ENCODE assay signal across 8 mouse cellular contexts in the genomic region with DNA sequence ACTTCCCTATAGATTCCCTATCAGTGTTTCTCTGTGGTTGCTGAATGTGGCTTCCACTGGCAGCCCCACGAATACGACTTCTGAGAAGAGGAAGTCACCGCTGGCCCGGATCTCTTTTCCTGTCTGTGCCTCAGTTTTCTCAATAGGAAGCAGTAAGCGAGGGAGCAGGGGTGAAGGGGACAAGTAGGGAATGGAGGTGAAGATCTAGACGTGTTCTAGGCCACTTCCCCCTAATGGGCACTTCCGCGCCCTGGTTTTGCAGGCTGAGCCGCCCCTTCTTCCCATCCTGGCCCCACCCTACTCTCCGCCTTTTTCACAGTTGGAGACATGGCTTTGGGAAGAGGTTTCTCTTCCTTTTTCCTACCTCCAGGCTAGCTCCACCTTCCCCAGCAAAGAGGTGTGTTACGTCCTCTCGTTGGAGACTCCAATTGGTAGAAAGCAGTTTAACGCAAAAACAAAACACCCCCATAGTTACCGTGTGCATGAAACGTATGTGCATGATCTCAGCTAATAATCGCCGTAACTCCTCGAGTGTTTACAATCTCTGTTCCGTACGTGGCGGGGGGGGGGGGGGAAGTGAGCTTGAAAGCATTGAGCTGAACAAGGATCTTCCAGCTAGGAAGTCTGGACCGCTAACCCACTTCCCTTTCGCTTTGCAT. TPM values are rescaled to one million over a fixed set of nuclear protein-coding genes. Genes with fewer than 3 reads are reported as not detected.
A peak's percentile ranks its signal among the peaks of the same experiment; 100 is the strongest.
DNase-seq lines count a peak whose midpoint lies in the region; ATAC-seq and TF ChIP-seq lines count a peak whose summit lies in the region.

No protein-coding gene starts in this region.

- H3K4me2 ChIP-seq in forebrain, embryonic 13.5 days, result peak overlapping the region; percentile 83
- peak overlapping the region; percentile 76 for H3K4me2 ChIP-seq in hindbrain, embryonic 13.5 days
- H3K4me2 ChIP-seq in limb, embryonic 15.5 days, result peak overlapping the region; percentile 97
- peak overlapping the region; percentile 88 for H3K4me2 ChIP-seq in midbrain, embryonic 15.5 days

- WGBS in forebrain, embryonic 13.5 days, result 11% methylated on average over 23 of the region's 23 CpGs
- 9% methylated on average over 23 of the region's 23 CpGs for WGBS in hindbrain, embryonic 13.5 days
- WGBS in limb, embryonic 15.5 days, result 3% methylated on average over 23 of the region's 23 CpGs
- 12% methylated on average over 23 of the region's 23 CpGs for WGBS in midbrain, embryonic 15.5 days

- no peaks in the 10 kb centered on the region for H3K9me3 ChIP-seq in forebrain, embryonic 13.5 days (replicated peaks)
- no peaks in the 10 kb centered on the region for H3K9me3 ChIP-seq in hindbrain, embryonic 13.5 days
- no peaks in the 10 kb centered on the region for H3K9me3 ChIP-seq in limb, embryonic 15.5 days
- H3K9me3 ChIP-seq in midbrain, embryonic 15.5 days, result no peaks in the 10 kb centered on the region

- no peak for TF ChIP-seq CTCF in left cerebral cortex, adult 2 months (IDR thresholded peaks at IDR 0.05)

- peak overlapping the region; percentile 100 for H3K27ac ChIP-seq in left cerebral cortex, adult 2 months
- peak overlapping the region; percentile 94 for H3K27ac ChIP-seq in forebrain, embryonic 13.5 days
- peak overlapping the region; percentile 85 for H3K27ac ChIP-seq in hindbrain, embryonic 13.5 days
- peak overlapping the region; percentile 95 for H3K27ac ChIP-seq in limb, embryonic 15.5 days
- H3K27ac ChIP-seq in midbrain, embryonic 15.5 days, result peak overlapping the region; percentile 73

- intact Hi-C loops in left cerebral cortex, adult 2 months (cut with DNase I), result loop anchor here (5.0 kb wide), 1 partner anchor 264 kb away; no protein-coding TSS in a partner anchor
- intact Hi-C loops in left cerebral cortex, postnatal 4 days (cut with DNase I), result loop anchor here (5.0 to 10.0 kb wide), 2 partner anchors 149 to 187 kb away; partner anchors contain the start of gene Pex19

- peaks cover 8% of the 10 kb centered on the region for H3K36me3 ChIP-seq in forebrain, embryonic 13.5 days (ENCODE audit: poor library complexity, severe bottlenecking)
- H3K36me3 ChIP-seq in hindbrain, embryonic 13.5 days, result no peaks in the 10 kb centered on the region
- H3K36me3 ChIP-seq in limb, embryonic 15.5 days, result 0 out of 2 replicates have a peak, but pooled peaks cover 4% of the 10 kb centered on the region
- H3K36me3 ChIP-seq in midbrain, embryonic 15.5 days (replicated peaks), result no peaks in the 10 kb centered on the region

- H3K9ac ChIP-seq in forebrain, embryonic 13.5 days, result peak overlapping the region; percentile 87
- H3K9ac ChIP-seq in hindbrain, embryonic 13.5 days, result peak overlapping the region; percentile 79
- peak overlapping the region; percentile 60; the same call in 1 of the 2 replicates for H3K9ac ChIP-seq in limb, embryonic 15.5 days
- peak overlapping the region; percentile 72 for H3K9ac ChIP-seq in midbrain, embryonic 15.5 days

- no peak; the same call in 1 of the 2 replicates for ATAC-seq in forebrain, embryonic 13.5 days
- ATAC-seq in hindbrain, embryonic 13.5 days (ENCODE audit: low FRiP score), result no peak
- peak; percentile 60 for ATAC-seq in limb, embryonic 15.5 days (ENCODE audit: insufficient number of reproducible peaks, low FRiP score, low TSS enrichment, low read depth)
- ATAC-seq in midbrain, embryonic 15.5 days (replicated peaks), result peak; percentile 3; the same call in 1 of the 2 replicates

- H3K4me1 ChIP-seq in forebrain, embryonic 13.5 days, result peaks cover 84% of the 10 kb centered on the region
- H3K4me1 ChIP-seq in hindbrain, embryonic 13.5 days (replicated peaks), result peaks cover 81% of the 10 kb centered on the region
- peaks cover 45% of the 10 kb centered on the region for H3K4me1 ChIP-seq in limb, embryonic 15.5 days
- peaks cover 48% of the 10 kb centered on the region for H3K4me1 ChIP-seq in midbrain, embryonic 15.5 days

- peak in 1 of 2 experiments; percentile 56 for DNase-seq in left cerebral cortex, adult 2 months (ENCODE audit: extremely low spot score in 1 of 2, low spot score in 2 of 2)
- DNase-seq in left cerebral cortex, postnatal 4 days, result no peak
- DNase-seq in c-Kit-positive CD71-positive TER-119-positive erythroid progenitor cells, embryonic 14.5 days (ENCODE audit: low spot score), result peak; percentile 46
- peak; percentile 94 for DNase-seq in telencephalon, adult 2 months (ENCODE audit: low read depth, low spot score)

- H3K27me3 ChIP-seq in forebrain, embryonic 13.5 days, result no peaks in the 10 kb centered on the region
- H3K27me3 ChIP-seq in hindbrain, embryonic 13.5 days, result no peaks in the 10 kb centered on the region
- no peaks in the 10 kb centered on the region for H3K27me3 ChIP-seq in limb, embryonic 15.5 days
- no peaks in the 10 kb centered on the region for H3K27me3 ChIP-seq in midbrain, embryonic 15.5 days (replicated peaks)

- H3K4me3 ChIP-seq in left cerebral cortex, adult 2 months, result peak overlapping the region; percentile 87
- peak overlapping the region; percentile 68 for H3K4me3 ChIP-seq in forebrain, embryonic 13.5 days
- H3K4me3 ChIP-seq in hindbrain, embryonic 13.5 days, result peak overlapping the region; percentile 65
- H3K4me3 ChIP-seq in limb, embryonic 15.5 days, result peak overlapping the region; percentile 69
- peak overlapping the region; percentile 63 for H3K4me3 ChIP-seq in midbrain, embryonic 15.5 days

RNA-seq across cellular contexts. Expression of gene Atp1a2, which starts 13.5 kb away (rescaled TPM):
- total RNA-seq in left cerebral cortex, adult 2 months (2021), result 100 to 1,000 TPM; 628 to 676 TPM
- total RNA-seq in left cerebral cortex, postnatal 4 days (2021), result 100 to 1,000 TPM; 211 to 226 TPM
- 17.6 and 17.8 TPM in 2 replicates for polyA plus RNA-seq in forebrain, embryonic 13.5 days (2015; fragmentation: Nextera tagmentation; extraction: Ambion mirVana)
- 41.5 and 42.3 TPM in 2 replicates for polyA plus RNA-seq in hindbrain, embryonic 13.5 days (2015; fragmentation: Nextera tagmentation; extraction: Ambion mirVana)
- 5.0 and 8.4 TPM in 2 replicates for polyA plus RNA-seq in limb, embryonic 15.5 days (2015; fragmentation: Nextera tagmentation; extraction: Ambion mirVana)
- 56.5 and 63.1 TPM in 2 replicates for polyA plus RNA-seq in midbrain, embryonic 15.5 days (2015; fragmentation: Nextera tagmentation; extraction: Ambion mirVana)

RNA-seq across cellular contexts. Expression of gene Kcnj9, which starts 17.7 kb away (rescaled TPM):
- 100 to 1,000 TPM; 137 to 138 TPM for total RNA-seq in left cerebral cortex, adult 2 months (2021)
- total RNA-seq in left cerebral cortex, postnatal 4 days (2021), result 10 to 100 TPM; 23.5 to 27.4 TPM
- 1.8 and 3.0 TPM in 2 replicates for polyA plus RNA-seq in forebrain, embryonic 13.5 days (2015; fragmentation: Nextera tagmentation; extraction: Ambion mirVana)
- 2.2 and 2.5 TPM in 2 replicates for polyA plus RNA-seq in hindbrain, embryonic 13.5 days (2015; fragmentation: Nextera tagmentation; extraction: Ambion mirVana)
- 0.04 and 0.09 TPM in 2 replicates for polyA plus RNA-seq in limb, embryonic 15.5 days (2015; fragmentation: Nextera tagmentation; extraction: Ambion mirVana)
- 5.6 and 5.9 TPM in 2 replicates for polyA plus RNA-seq in midbrain, embryonic 15.5 days (2015; fragmentation: Nextera tagmentation; extraction: Ambion mirVana)

RNA-seq across cellular contexts. Expression of gene Kcnj10, which starts 29.6 kb away (rescaled TPM):
- 100 to 1,000 TPM in 1 of 2 experiments, 10 to 100 TPM in 1; 86.5 to 108 TPM for total RNA-seq in left cerebral cortex, adult 2 months (2021)
- total RNA-seq in left cerebral cortex, postnatal 4 days (2021), result 10 to 100 TPM; 20.4 to 21.3 TPM
- 1.2 and 1.5 TPM in 2 replicates for polyA plus RNA-seq in forebrain, embryonic 13.5 days (2015; fragmentation: Nextera tagmentation; extraction: Ambion mirVana)
- polyA plus RNA-seq in hindbrain, embryonic 13.5 days (2015; fragmentation: Nextera tagmentation; extraction: Ambion mirVana), result 1.6 and 1.7 TPM in 2 replicates
- 0.04 and 0.05 TPM in 2 replicates for polyA plus RNA-seq in limb, embryonic 15.5 days (2015; fragmentation: Nextera tagmentation; extraction: Ambion mirVana)
- 1.8 TPM in 2 replicates for polyA plus RNA-seq in midbrain, embryonic 15.5 days (2015; fragmentation: Nextera tagmentation; extraction: Ambion mirVana)

RNA-seq across cellular contexts. Expression of gene Igsf8, which starts 49.9 kb away (rescaled TPM):
- 100 to 1,000 TPM; 257 to 260 TPM for total RNA-seq in left cerebral cortex, adult 2 months (2021)
- 100 to 1,000 TPM; 157 to 165 TPM for total RNA-seq in left cerebral cortex, postnatal 4 days (2021)
- 164 and 169 TPM in 2 replicates for polyA plus RNA-seq in forebrain, embryonic 13.5 days (2015; fragmentation: Nextera tagmentation; extraction: Ambion mirVana)
- 104 and 112 TPM in 2 replicates for polyA plus RNA-seq in hindbrain, embryonic 13.5 days (2015; fragmentation: Nextera tagmentation; extraction: Ambion mirVana)
- polyA plus RNA-seq in limb, embryonic 15.5 days (2015; fragmentation: Nextera tagmentation; extraction: Ambion mirVana), result 51.4 and 62.7 TPM in 2 replicates
- polyA plus RNA-seq in midbrain, embryonic 15.5 days (2015; fragmentation: Nextera tagmentation; extraction: Ambion mirVana), result 66.2 and 77.2 TPM in 2 replicates

RNA-seq across cellular contexts. Expression of gene Atp1a4, which starts 53.2 kb away (rescaled TPM):
- not detected for total RNA-seq in left cerebral cortex, adult 2 months (2021)
- total RNA-seq in left cerebral cortex, postnatal 4 days (2021), result under 1 TPM in 1 of 2 experiments, not detected in 1; 0.58 TPM
- 0.10 TPM in 1 of 2 replicates, not detected in the other for polyA plus RNA-seq in forebrain, embryonic 13.5 days (2015; fragmentation: Nextera tagmentation; extraction: Ambion mirVana)
- polyA plus RNA-seq in hindbrain, embryonic 13.5 days (2015; fragmentation: Nextera tagmentation; extraction: Ambion mirVana), result 0.06 TPM in 1 of 2 replicates, not detected in the other
- polyA plus RNA-seq in limb, embryonic 15.5 days (2015; fragmentation: Nextera tagmentation; extraction: Ambion mirVana), result not detected in 2 replicates
- 0.05 TPM in 1 of 2 replicates, not detected in the other for polyA plus RNA-seq in midbrain, embryonic 15.5 days (2015; fragmentation: Nextera tagmentation; extraction: Ambion mirVana)

Comparison
In these comparisons a context has a peak if more than half of its experiments do, and no peak if none do; other contexts are left out.
1. ATAC-seq: peak in limb, embryonic 15.5 days (single experiment) and midbrain, embryonic 15.5 days (single experiment); none in forebrain, embryonic 13.5 days (single experiment) and hindbrain, embryonic 13.5 days (single experiment).
2. Peak in every context shown above with its lines, with median percentiles within 50 percentile points of each other: H3K27ac ChIP-seq, H3K4me3 ChIP-seq, H3K4me2 ChIP-seq and H3K9ac ChIP-seq.